ENCODE assay signal across 8 mouse cellular contexts in the genomic region with DNA sequence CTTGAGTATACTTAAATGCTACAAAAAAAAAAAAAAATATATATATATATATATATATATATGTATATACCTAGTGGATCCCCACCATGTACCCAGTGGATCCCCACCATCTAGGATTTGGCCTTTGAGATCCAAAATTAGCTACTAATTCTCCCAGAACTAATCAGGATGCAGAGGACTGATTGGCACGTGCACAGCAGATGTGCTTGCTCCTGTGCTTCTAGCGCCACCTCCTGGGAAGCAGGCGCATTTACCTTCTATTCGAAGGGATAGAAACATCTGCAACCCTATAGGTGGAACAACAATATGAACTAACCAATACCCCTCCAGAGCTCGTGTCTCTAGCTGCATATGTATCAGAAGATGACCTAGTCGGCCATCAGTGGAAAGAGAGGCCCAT. TPM values are rescaled to one million over a fixed set of nuclear protein-coding genes. Genes with fewer than 3 reads are reported as not detected.
DNase-seq lines count a peak whose midpoint lies in the region; ATAC-seq and TF ChIP-seq lines count a peak whose summit lies in the region.

No protein-coding gene starts in this region.

- DNase-seq in monocyte, adult 2 months (ENCODE audit: low read depth in 1 of 2, low spot score in 2 of 2): peak; percentile 32 to 33
- peak; percentile 66 to 68 for DNase-seq in spleen, postnatal 36 days (ENCODE audit: low spot score in 2 of 2)

- H3K4me2 ChIP-seq in heart, embryonic 11.5 days: no peak overlapping the region
- H3K4me2 ChIP-seq in kidney, embryonic 14.5 days (replicated peaks; ENCODE audit: low read depth, low read length): no peak overlapping the region
- H3K4me2 ChIP-seq in limb, embryonic 15.5 days: no peak overlapping the region

- no peaks in the 10 kb centered on the region for H3K27me3 ChIP-seq in C2C12 (ENCODE audit: control insufficient read depth, insufficient read depth, insufficient read length)
- no peaks in the 10 kb centered on the region for H3K27me3 ChIP-seq in heart, embryonic 11.5 days (ENCODE audit: control insufficient read depth, insufficient read depth, low read length)
- H3K27me3 ChIP-seq in kidney, embryonic 14.5 days (ENCODE audit: control insufficient read depth, insufficient read depth, low read length): no peaks in the 10 kb centered on the region
- no peaks in the 10 kb centered on the region for H3K27me3 ChIP-seq in limb, embryonic 15.5 days

- no peak overlapping the region for H3K9ac ChIP-seq in heart, embryonic 11.5 days (ENCODE audit: low read depth, low read length)
- no peak overlapping the region for H3K9ac ChIP-seq in kidney, embryonic 14.5 days (ENCODE audit: low read depth, low read length)
- H3K9ac ChIP-seq in limb, embryonic 15.5 days: no peak overlapping the region

- H3K36me3 ChIP-seq in C2C12 (ENCODE audit: control insufficient read depth, insufficient read depth): no peaks in the 10 kb centered on the region
- H3K36me3 ChIP-seq in heart, embryonic 11.5 days (ENCODE audit: control insufficient read depth, insufficient read depth, low read length): no peaks in the 10 kb centered on the region
- H3K36me3 ChIP-seq in kidney, embryonic 14.5 days (ENCODE audit: control insufficient read depth, insufficient read depth, low read length): no peaks in the 10 kb centered on the region
- H3K36me3 ChIP-seq in limb, embryonic 15.5 days: no peaks in the 10 kb centered on the region

- no peaks in the 10 kb centered on the region for H3K9me3 ChIP-seq in heart, embryonic 11.5 days (replicated peaks; ENCODE audit: control insufficient read depth, low read length)
- H3K9me3 ChIP-seq in kidney, embryonic 14.5 days (ENCODE audit: control insufficient read depth, low read length): no peaks in the 10 kb centered on the region
- no peaks in the 10 kb centered on the region for H3K9me3 ChIP-seq in limb, embryonic 15.5 days

- H3K4me1 ChIP-seq in bone marrow macrophage, adult 2 months (ENCODE audit: control insufficient read depth, insufficient read depth, low read length): peaks cover 4% of the 10 kb centered on the region
- no peaks in the 10 kb centered on the region for H3K4me1 ChIP-seq in embryonic fibroblast, embryonic 13.5 days (ENCODE audit: control insufficient read depth, insufficient read depth, low read length)
- 0 out of 2 replicates have a peak, but pooled peaks cover 2% of the 10 kb centered on the region for H3K4me1 ChIP-seq in heart, embryonic 11.5 days (ENCODE audit: control insufficient read depth, insufficient read depth, low read length)
- 0 out of 2 replicates have a peak, but pooled peaks cover 2% of the 10 kb centered on the region for H3K4me1 ChIP-seq in kidney, embryonic 14.5 days (ENCODE audit: control insufficient read depth, insufficient read depth, low read length)
- no peaks in the 10 kb centered on the region for H3K4me1 ChIP-seq in limb, embryonic 15.5 days

- H3K4me3 ChIP-seq in C2C12 (ENCODE audit: insufficient read depth, poor library complexity, severe bottlenecking): no peak overlapping the region
- no peak overlapping the region for H3K4me3 ChIP-seq in bone marrow macrophage, adult 2 months (ENCODE audit: insufficient read depth, low read length)
- no peak overlapping the region for H3K4me3 ChIP-seq in embryonic fibroblast, embryonic 13.5 days (ENCODE audit: insufficient read depth, low read length)
- H3K4me3 ChIP-seq in heart, embryonic 11.5 days (ENCODE audit: low read depth, low read length): no peak overlapping the region
- no peak overlapping the region for H3K4me3 ChIP-seq in kidney, embryonic 14.5 days (ENCODE audit: low read length)
- no peak overlapping the region for H3K4me3 ChIP-seq in limb, embryonic 15.5 days

- TF ChIP-seq POLR2A in bone marrow macrophage, adult 2 months (IDR thresholded peaks at IDR 0.05; ENCODE audit: borderline replicate concordance, low read depth, low read length): no peak
- TF ChIP-seq POLR2A in embryonic fibroblast, embryonic 13.5 days (IDR thresholded peaks at IDR 0.05; ENCODE audit: low read depth, low read length): no peak

- no peaks in the 10 kb centered on the region for H3K79me2 ChIP-seq in C2C12 (ENCODE audit: control insufficient read depth, insufficient read depth)

- H3ac ChIP-seq in C2C12 (ENCODE audit: control insufficient read depth, insufficient read length, low read depth): no peak overlapping the region

- peak; percentile 75 for TF ChIP-seq CTCF in C2C12 (IDR thresholded peaks at IDR 0.05; ENCODE audit: control insufficient read depth, insufficient read depth, insufficient read length)
- peak; percentile 81 for TF ChIP-seq CTCF in bone marrow macrophage, adult 2 months (IDR thresholded peaks at IDR 0.05; ENCODE audit: low read depth, low read length)
- peak; percentile 99 for TF ChIP-seq CTCF in embryonic fibroblast, embryonic 13.5 days (IDR thresholded peaks at IDR 0.05; ENCODE audit: borderline replicate concordance, insufficient read depth, low read length)

- H3K27ac ChIP-seq in bone marrow macrophage, adult 2 months (ENCODE audit: insufficient read depth, low read depth, low read length): no peak overlapping the region
- no peak overlapping the region for H3K27ac ChIP-seq in embryonic fibroblast, embryonic 13.5 days (ENCODE audit: insufficient read depth, low read length)
- no peak overlapping the region for H3K27ac ChIP-seq in heart, embryonic 11.5 days (ENCODE audit: low read depth, low read length)
- no peak overlapping the region for H3K27ac ChIP-seq in kidney, embryonic 14.5 days (ENCODE audit: low read depth, low read length)
- no peak overlapping the region for H3K27ac ChIP-seq in limb, embryonic 15.5 days

- 0% methylated on average over 6 of the region's 6 CpGs for WGBS in heart, embryonic 11.5 days (ENCODE audit: insufficient replicate concordance)
- 2% methylated on average over 6 of the region's 6 CpGs for WGBS in kidney, embryonic 14.5 days
- WGBS in limb, embryonic 15.5 days: 1% methylated on average over 6 of the region's 6 CpGs

- ATAC-seq in heart, embryonic 11.5 days (replicated peaks; ENCODE audit: insufficient number of reproducible peaks, low FRiP score, low TSS enrichment): peak; percentile 26; the same call in 1 of the 2 replicates
- ATAC-seq in kidney, embryonic 14.5 days (ENCODE audit: low FRiP score, low TSS enrichment): peak; percentile 77
- ATAC-seq in limb, embryonic 15.5 days (ENCODE audit: insufficient number of reproducible peaks, low FRiP score, low TSS enrichment, low read depth): peak; percentile 72; the same call in 1 of the 2 replicates

- no peaks in the 10 kb centered on the region for H3K79me3 ChIP-seq in C2C12 (ENCODE audit: low read depth)

TF ChIP-seq in C2C12, 6 proteins besides CTCF, POLR2A, EP300 and RAD21:
- TF ChIP-seq MAX (IDR thresholded peaks at IDR 0.05) (peak; percentile 91), USF1 (IDR thresholded peaks at IDR 0.05; ENCODE audit: low read depth) (peak; percentile 63), CEBPB (IDR thresholded peaks at IDR 0.05; ENCODE audit: low read depth) (no peak)
TF ChIP-seq in C2C12: peak in this region for 2.

RNA-seq across cellular contexts. Expression of gene Srsf7, which starts 27.1 kb away (rescaled TPM):
- 228 TPM for polyA plus RNA-seq in C2C12 (2012; fragmentation: generic; extraction: Trizol)
- 83.7 and 102 TPM in 2 replicates for polyA plus RNA-seq in bone marrow macrophage, adult 2 months (2012; ENCODE audit: insufficient read depth, insufficient read length, missing spikeins)
- polyA plus RNA-seq in embryonic fibroblast, embryonic 13.5 days (2011; ENCODE audit: insufficient read length, low read depth, missing spikeins): 132 and 194 TPM in 2 replicates
- polyA plus RNA-seq in heart, embryonic 11.5 days (2014; fragmentation: Nextera tagmentation; extraction: Ambion mirVana): 383 and 398 TPM in 2 replicates
- polyA plus RNA-seq in kidney, embryonic 14.5 days (2014; fragmentation: Nextera tagmentation; extraction: Ambion mirVana): 756 and 811 TPM in 2 replicates
- 496 and 517 TPM in 2 replicates for polyA plus RNA-seq in limb, embryonic 15.5 days (2015; fragmentation: Nextera tagmentation; extraction: Ambion mirVana)

RNA-seq across cellular contexts. Expression of gene Ttc39d, which starts 27.3 kb away (rescaled TPM):
- polyA plus RNA-seq in C2C12 (2012; fragmentation: generic; extraction: Trizol): 0.01 TPM
- not detected in 2 replicates for polyA plus RNA-seq in bone marrow macrophage, adult 2 months (2012; ENCODE audit: insufficient read depth, insufficient read length, missing spikeins)
- polyA plus RNA-seq in embryonic fibroblast, embryonic 13.5 days (2011; ENCODE audit: insufficient read length, low read depth, missing spikeins): not detected in 2 replicates
- 0.24 TPM in 1 of 2 replicates, not detected in the other for polyA plus RNA-seq in heart, embryonic 11.5 days (2014; fragmentation: Nextera tagmentation; extraction: Ambion mirVana)
- polyA plus RNA-seq in kidney, embryonic 14.5 days (2014; fragmentation: Nextera tagmentation; extraction: Ambion mirVana): 0.11 TPM in 1 of 2 replicates, not detected in the other
- 0.05 TPM in 1 of 2 replicates, not detected in the other for polyA plus RNA-seq in limb, embryonic 15.5 days (2015; fragmentation: Nextera tagmentation; extraction: Ambion mirVana)

RNA-seq across cellular contexts. Expression of gene Gemin6, which starts 44.3 kb away (rescaled TPM):
- 28.4 TPM for polyA plus RNA-seq in C2C12 (2012; fragmentation: generic; extraction: Trizol)
- 7.1 and 8.0 TPM in 2 replicates for polyA plus RNA-seq in bone marrow macrophage, adult 2 months (2012; ENCODE audit: insufficient read depth, insufficient read length, missing spikeins)
- 14.9 and 15.3 TPM in 2 replicates for polyA plus RNA-seq in embryonic fibroblast, embryonic 13.5 days (2011; ENCODE audit: insufficient read length, low read depth, missing spikeins)
- polyA plus RNA-seq in heart, embryonic 11.5 days (2014; fragmentation: Nextera tagmentation; extraction: Ambion mirVana): 32.0 and 35.1 TPM in 2 replicates
- polyA plus RNA-seq in kidney, embryonic 14.5 days (2014; fragmentation: Nextera tagmentation; extraction: Ambion mirVana): 49.0 and 61.9 TPM in 2 replicates
- 29.5 and 32.6 TPM in 2 replicates for polyA plus RNA-seq in limb, embryonic 15.5 days (2015; fragmentation: Nextera tagmentation; extraction: Ambion mirVana)

RNA-seq across cellular contexts. Expression of gene Galm, which starts 52.7 kb away (rescaled TPM):
- 3.7 TPM for polyA plus RNA-seq in C2C12 (2012; fragmentation: generic; extraction: Trizol)
- 18.1 and 18.2 TPM in 2 replicates for polyA plus RNA-seq in bone marrow macrophage, adult 2 months (2012; ENCODE audit: insufficient read depth, insufficient read length, missing spikeins)
- polyA plus RNA-seq in embryonic fibroblast, embryonic 13.5 days (2011; ENCODE audit: insufficient read length, low read depth, missing spikeins): 10.0 and 10.6 TPM in 2 replicates
- polyA plus RNA-seq in heart, embryonic 11.5 days (2014; fragmentation: Nextera tagmentation; extraction: Ambion mirVana): 7.5 and 9.4 TPM in 2 replicates
- 14.1 and 16.4 TPM in 2 replicates for polyA plus RNA-seq in kidney, embryonic 14.5 days (2014; fragmentation: Nextera tagmentation; extraction: Ambion mirVana)
- polyA plus RNA-seq in limb, embryonic 15.5 days (2015; fragmentation: Nextera tagmentation; extraction: Ambion mirVana): 12.9 and 14.1 TPM in 2 replicates

Comparison
In these comparisons a context has a peak if more than half of its experiments do, and no peak if none do; other contexts are left out.
1. ATAC-seq: peak in every context shown above with its lines; median percentile 77 in kidney, embryonic 14.5 days; 72 in limb, embryonic 15.5 days; 26 in heart, embryonic 11.5 days.